Mouse (Mus musculus): ENCODE data around the gene Shkbp1.

DNA sequence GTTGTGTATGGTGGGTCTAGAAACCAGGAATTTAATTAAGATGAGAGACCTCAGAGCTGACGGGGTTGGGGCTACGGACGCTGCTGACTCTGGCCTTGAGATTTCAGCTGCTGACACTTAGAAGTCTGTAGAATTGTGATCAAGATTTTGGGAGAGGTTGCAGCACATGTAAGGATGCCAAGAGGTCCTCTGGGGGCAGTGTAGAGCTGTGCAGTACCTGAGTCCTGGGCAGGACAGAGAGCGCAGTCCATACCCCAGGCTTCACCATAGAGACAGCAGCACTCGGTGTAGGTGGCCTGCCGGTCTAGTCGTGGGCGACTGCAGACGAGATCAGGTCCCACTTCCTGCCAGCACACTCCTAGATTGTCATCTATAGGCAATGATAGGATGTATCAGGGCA lies 48.3 kb downstream of the Shkbp1 start:
- peak; percentile 33; the same call in 1 of the 2 replicates for TF ChIP-seq CTCF (IDR thresholded peaks at IDR 0.05; ENCODE audit: borderline replicate concordance, insufficient read depth, low read depth, low read length)
- TF ChIP-seq POLR2A (IDR thresholded peaks at IDR 0.05; ENCODE audit: borderline replicate concordance, insufficient read depth, low read length), result no peak

Measured in cerebellum, adult 2 months (tissue).